Mouse (Mus musculus) frontal cortex, postnatal 14 days (tissue): ENCODE results near the gene Ctdspl.

ENCODE experiments used
- DNase-seq, 2 experiments: peaks; one replicate each; pipeline ENCODE4 v3.0.0; 2022; ENCODE audit warnings: low spot score in 2 of 2

The Ctdspl gene

DNA sequence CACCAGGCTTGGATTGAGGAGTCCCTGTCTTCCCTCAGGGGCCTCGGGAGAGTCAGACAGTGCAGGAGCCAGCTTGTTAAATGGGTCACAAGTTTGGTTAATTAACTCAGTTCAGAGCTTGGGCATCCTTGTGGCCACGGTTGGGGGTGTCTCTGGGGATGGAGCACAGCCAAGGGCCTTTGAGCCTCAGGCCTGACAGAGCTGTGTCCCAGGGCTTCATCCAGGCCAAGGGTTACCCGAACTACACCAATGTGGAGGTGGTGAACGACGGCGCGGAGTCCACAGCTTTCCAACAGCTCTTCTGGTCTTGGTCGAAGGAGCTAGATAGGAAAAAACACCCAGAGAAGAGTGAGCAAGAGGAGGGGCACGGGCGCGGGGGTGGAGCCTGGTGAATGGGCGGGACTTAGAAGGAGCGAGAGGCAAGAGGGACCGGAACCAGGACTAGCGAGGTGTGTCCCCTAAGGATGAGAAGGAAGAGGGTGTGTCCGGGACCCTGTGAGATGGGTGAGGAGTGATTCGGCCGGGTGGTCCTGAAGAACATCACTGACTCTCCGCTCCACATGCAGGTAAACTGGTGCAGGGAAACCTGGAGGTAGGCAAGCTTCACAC, 136.9 kb downstream of the Ctdspl start:
- DNase-seq, result no peak

DNA sequence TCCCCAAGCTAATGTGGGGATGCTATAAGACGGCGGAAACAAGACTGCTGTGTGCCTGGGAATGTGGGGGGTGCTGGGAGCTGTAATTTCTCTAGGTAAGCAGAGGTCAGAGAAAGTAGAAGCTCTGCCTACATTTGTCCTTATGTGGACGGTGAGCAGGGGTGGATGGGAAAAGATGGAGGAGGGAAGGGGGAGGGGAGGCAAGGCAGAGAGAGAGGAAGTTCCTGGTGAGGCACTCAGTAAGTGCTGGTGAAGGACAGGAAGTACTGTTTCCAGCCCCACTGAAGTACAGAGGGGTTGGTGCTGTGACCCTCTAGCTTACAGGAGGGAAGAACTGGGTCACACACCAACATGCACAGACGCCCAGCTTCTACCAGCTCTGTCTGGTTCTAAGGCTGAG, 138.0 kb downstream of the Ctdspl start:
- DNase-seq, result no peak

DNA sequence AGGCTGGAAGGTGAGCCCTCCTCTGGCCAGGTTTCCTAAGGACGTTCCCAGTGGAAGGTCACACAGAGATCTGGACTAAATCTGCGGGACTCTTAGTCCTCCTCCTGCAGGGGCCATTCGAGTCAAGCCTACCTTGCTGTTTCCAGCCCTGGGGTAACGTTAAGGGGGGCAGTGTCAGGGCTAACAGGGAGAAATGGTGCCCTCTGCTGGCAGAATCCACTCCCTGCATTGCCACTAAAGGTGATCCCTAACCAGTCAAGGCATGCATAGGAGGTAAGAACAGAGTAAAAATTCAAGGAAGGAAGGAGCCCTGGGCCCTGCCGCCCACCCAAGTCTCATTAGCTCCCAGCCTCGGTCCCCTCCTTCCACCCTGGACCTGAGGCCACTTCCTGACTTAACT, 141.3 kb downstream of the Ctdspl start:
- DNase-seq, result peak; percentile 68 to 79

DNA sequence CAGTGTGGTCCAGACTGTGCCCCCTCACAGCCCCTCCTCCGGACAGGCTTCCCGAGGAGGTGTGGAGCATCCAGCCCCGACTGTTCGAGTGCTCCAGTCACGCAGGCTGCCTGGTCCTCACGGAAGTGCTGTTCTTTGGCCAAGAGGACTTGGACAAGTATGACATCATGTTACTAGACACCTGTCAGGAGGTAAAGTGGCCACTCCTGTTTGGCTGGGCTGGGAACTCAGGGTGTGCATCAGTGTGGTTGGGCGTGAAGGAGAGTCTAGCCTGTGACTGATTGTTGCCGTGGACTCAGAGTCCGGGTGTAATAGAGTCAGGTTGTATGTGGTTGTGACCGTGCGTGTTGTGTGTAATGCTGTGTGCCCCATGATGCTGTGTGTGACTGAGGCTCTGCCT, 142.0 kb downstream of the Ctdspl start:
- DNase-seq, result no peak

DNA sequence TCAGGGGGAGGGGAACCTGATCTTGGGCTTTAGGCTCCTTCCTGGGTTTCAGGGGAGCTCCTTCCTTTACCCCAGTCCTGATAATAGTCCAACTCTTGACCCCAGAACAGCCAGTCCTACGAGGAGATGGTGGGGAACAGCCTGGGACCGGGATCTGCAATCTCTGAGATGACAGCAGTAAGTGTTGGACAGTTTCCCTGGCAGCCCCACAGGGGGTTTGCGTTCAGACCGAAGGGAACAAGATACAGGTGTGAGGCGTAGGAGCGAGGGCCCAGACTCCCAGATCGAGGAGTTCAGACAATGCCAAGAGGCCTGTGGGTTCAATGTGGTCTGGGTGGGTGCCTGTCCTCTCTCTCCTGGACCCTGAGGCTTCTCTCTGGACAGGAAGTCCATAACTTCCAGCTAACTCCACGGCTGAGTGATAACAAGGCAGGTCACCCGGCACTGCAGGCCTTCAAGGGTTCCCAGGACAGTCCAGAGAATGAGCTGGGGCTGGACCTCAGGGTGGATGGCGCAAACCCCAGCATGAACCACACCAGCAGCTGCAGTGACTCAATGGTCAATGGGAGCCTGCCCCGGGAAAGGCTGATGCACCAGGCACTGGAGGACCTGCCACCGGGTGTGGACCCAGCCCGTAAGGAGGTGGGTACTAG, 144.0 kb downstream of the Ctdspl start:
- DNase-seq, result no peak

DNA sequence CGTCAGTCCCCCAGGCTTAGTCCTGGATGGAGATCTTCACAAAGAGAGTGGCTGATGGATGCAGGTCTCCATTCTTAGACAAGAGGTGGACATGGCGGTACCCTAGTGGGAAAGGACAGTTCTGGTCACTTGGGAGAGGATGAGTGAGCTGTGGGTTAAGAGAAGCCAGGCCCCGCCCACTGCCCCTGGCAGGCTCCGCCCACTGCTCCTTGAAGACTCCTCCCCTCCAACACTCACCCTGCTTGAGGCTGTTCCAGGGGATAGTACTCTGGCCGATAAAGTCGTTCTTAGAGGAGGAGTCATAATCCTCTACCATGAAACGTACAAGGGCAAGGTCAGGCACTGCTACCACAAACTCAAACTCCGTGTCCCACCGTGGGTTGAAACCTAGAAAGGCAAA, 145.5 kb downstream of the Ctdspl start:
- no peak for DNase-seq

DNA sequence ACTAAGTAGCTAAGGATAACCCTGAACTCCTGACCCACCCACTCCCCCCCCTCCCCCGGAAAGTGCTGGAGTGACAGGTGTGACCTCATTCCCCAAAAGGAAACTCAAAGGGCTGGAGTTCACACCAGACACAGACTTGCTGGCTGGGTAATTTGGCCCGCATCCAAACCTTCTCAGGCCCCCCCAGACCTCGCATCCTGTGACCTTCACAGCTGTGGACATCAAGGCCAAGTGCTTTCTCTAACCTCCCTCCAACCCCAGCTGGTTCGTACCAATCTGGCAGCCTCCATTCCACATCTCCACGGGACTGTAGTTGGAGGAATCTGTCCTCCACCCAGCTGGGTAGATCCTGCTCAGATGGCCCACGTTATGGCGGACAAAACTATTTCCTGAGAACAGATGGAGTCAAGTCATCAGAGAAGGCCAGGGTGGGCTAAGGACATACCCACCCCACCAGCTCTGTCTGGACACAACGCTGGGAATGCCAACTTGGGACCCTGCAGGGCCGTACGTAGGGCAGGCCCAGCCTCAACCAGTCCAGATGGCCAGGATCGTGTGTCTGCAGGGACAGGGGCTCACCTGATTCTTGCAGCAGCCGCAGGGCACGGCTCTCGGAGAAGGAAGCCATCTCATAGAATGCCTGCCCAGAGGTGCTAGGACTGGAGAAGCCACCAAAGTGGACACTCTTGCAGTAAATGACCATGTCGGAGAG, 147.1 kb downstream of the Ctdspl start:
- DNase-seq, result no peak

DNA sequence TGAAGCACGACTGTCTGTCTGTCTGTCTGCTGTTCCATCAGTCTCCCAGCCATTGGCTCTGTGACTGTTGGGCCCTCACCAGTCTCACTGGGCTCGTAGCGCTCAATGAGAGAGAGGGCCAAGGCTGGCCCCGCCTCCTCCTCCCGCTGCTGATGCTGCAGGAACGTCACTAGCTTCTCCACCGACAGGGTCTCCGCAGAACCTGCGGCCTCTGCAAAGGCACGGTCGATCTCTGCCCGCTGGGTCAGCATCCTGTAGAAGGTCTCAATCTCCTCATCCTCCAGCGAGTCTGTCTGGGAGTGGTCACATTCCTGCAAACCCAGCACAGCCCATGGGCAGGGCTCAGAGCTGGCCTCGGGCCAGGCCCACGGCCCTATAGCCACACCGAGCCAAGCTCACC, 149.4 kb downstream of the Ctdspl start:
- no peak for DNase-seq

DNA sequence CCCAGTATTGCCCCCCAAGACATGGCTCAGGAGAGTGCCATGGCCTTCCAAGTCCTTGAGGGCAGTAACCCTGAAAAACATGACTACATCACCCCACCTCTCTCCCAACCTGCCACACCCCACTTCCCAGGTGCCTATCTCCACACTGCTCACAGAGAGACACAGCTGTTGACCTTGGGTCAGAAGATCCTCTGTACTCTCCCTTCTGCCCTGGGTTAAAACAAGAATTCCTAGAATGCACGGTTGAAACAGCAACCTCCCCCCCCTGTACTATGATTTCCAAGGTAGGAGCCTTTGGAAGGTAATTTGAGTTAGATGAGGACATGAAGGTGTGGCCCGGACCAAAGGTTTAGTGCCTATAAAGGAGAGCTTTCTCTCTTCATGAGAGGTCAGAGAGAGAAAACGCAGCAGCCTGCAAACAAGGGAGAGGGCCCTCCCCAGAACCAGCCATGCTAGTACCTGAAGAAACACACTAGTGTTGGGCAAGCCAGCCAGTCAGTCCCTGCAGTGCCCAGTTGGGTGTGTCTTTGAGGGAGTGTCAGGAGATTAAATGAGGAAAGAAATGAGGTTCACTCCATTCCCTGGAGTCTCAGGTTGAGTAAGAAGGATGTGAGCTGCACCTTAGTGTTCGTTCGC, 153.9 kb downstream of the Ctdspl start:
- no peak for DNase-seq

DNA sequence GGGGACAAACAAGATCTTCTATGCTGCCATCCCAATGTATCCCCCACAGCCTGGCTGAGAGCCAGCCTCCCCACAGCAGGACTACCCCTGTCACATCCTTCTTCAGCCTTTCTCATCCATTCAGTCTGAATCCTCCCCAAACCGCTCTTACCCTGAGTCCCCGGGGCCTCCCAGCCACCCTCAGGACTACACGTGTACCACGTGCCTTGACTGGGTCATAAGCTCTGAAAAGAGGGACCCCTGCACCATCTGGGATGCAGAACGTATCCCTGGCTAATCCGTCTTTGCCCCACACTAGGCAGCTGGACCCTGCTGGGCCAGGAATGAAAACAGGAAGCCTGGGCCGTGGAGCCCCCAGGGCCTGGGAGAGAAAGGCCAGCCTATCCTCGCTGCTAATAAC, 155.8 kb downstream of the Ctdspl start:
- DNase-seq, result no peak

DNA sequence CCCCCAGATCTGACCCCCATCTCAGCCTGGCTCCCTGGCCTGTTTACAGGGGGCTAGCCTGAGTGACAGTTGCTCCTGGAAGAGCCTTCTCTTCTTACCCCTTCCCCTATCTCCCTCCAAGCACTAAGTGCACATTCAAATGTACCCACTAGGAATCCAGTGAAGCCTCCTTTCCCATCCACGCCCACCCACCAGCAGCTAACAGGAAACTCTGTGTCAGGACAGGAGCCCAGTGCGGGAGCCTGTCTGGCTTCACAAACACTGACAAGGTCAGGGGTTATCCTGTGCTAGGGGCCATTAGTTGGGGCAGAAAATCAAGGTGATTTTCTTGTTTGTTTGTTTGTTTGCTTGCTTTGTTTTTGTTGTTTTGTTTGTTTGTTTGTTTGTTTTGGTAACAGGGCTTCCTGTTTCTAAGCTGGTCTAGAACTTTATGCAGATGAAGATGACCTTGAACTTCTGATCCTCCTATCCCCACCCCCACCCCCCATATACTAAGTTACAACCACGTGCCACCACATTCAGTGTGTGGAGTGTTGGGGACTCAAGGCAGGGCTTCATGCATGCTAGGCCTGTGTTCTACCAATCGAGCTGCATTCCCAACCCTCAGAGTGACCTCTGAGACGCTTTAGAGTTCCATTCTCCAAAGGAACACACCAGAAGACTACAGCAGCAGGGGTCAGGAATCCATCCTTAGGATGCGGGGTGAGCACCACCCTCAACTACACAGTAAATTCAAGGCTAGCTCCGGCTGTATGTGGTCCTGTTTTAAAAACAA, 156.6 kb downstream of the Ctdspl start:
- DNase-seq, result no peak

DNA sequence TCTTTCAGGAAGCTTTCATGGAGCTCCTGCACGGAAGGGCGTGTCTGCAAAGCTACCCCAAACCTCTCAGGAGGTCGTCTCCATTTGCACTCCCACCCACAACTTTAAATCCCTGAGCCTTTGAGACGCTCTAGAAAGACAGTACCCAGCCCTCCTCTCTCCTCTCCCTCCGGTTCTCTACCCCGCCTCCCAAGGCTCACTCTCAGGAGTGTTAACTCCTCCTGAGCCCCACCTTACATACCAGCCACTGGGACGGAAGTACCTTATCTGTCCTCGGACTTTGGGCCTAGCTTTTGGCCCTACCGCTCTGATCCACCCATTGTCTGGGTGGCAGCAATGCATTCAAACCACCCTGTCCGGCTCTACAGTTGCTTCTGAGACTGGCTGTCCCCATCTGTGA, 157.7 kb downstream of the Ctdspl start:
- no peak for DNase-seq

DNA sequence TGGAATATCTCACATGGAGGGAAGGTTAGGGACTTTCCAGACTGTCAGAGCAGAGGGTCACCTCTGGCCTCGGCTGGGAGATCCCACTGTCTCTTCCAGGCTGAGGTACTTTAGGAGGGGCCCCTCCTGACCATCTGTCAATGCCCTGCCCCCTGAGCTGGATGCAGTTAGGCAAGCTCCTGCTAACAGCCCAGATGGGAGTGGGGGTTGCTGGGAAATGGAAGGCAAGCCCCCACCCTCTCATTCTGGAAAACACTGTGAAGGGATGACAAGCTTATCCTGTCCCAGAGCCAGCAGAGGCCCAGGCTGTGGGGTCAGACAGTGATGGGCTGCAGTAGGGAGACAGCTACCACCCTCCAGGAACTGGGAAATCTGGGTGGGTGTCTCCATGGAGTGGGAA, 160.2 kb downstream of the Ctdspl start:
- no peak for DNase-seq

DNA sequence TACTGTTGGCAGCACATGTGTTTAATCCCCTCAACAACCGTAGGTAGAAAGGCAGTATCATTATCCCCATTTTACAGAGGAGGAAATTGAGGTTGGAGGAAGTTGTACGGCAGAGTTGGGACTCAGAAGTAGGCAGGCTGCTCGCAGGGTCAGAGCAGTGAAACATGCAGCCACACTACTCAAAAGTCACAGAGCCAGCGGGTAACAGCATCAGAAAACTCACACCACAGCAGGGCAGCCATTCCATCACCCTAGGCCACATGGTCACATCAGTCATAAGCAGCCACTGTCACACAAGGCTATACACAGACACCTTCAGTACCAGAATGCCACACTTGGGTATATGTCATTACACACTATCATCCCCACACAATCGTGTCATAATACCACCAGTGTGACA, 161.1 kb downstream of the Ctdspl start:
- DNase-seq, result no peak

DNA sequence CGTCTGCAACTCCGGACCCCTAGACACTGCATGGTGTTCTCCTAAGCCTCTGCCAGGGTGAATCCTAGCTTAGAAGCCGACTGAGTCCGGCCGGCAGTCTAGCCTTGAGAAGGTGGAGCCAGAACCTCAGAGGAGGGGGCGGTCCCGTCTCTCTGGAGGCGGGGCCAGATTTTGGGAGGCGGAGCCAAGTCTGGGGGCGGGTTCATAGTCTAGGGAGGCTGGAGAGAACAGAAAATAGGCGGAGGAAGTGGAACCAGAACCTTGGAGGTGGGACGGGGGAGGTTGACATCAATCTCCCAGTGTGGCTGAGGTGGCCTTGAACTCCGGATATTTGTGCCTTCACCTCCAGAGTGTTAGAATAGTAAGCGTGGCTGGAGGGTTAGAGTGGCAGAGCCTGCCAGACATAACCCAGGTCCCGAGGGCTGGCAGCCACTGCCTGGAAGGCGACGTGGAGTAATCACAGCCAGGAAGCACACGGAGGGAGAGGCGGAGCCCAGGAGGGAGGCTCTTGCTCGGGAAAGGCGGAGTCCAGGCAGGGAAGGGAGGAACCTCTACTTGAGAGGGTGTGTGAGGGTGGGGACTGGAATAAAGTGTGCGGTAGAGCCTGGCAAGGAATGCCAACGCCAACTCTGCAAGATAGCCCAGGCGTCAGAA, 162.0 kb downstream of the Ctdspl start:
- DNase-seq, result peak; percentile 64 to 72

DNA sequence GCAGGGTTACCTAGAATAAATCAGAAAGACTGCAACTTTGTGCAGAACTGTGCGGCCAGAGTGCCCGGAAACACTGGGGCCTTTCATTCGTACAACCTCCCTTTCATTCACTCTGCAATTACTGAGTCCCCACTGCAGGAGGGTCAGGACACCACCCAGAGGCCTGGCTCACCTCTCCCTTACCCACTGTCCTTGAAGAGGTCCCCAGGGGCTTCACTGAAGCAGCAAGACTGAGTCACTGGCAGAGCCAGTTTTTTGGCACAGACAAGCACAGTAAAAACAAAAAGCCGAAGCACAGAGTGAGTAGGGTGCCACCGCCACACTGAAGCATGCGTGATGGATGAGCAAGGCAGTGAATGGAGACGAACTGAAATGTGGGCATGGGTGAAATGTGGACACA, 163.2 kb downstream of the Ctdspl start:
- DNase-seq, result no peak

DNA sequence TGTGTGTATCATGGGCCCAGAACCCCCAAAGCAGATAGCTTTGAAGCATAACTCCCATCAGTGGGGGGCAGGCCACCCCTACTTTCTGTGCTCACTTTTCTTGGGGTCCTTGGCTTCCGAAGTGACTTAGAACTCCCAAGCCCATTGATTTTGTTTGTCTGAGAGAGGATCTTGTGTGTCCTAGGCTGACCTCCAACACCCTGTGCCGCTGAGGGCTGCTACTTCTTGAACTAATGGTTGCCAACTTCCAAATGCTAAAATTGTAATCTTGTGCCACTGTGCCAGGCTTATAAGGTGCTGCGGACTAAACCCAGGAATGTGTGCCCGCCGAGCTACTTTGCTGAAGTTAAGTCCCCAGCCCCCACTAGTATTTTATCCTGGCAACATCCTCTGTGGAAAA, 164.2 kb downstream of the Ctdspl start:
- DNase-seq, result no peak

DNA sequence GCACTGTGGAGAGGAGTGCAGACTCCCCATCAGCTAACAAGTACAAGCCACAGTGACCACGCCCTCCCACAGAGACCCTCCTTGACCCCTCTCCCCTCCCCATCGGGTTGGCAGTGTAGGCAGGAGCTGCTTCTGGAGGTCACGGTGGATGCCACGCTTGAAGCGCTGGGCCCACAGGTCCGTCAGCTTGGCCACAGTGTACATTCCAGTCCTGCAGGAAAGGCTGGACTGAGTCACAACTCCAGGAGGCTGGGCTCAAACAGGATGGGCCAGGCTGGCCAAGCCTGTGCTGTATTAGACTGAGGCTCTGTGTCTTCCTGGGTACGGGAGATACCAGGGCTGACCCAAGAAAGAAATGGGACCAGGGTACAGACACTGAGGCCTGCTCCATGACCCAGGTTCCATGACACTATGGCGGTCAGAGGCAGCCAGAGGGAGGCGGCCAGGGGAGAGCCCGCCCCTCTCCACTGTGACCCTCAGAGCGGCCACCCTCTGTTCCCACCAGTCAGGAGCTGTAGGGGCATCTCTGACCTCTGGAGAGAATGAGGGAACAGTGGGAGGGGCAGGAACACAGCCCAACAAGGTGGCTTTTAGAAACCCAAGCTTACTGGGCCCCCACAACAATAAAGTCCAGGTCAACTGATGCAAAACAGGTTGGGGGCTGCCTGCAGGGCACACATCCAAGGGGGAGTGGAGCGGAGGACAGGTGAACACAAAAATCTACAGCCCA, 165.5 kb downstream of the Ctdspl start:
- no peak for DNase-seq

DNA sequence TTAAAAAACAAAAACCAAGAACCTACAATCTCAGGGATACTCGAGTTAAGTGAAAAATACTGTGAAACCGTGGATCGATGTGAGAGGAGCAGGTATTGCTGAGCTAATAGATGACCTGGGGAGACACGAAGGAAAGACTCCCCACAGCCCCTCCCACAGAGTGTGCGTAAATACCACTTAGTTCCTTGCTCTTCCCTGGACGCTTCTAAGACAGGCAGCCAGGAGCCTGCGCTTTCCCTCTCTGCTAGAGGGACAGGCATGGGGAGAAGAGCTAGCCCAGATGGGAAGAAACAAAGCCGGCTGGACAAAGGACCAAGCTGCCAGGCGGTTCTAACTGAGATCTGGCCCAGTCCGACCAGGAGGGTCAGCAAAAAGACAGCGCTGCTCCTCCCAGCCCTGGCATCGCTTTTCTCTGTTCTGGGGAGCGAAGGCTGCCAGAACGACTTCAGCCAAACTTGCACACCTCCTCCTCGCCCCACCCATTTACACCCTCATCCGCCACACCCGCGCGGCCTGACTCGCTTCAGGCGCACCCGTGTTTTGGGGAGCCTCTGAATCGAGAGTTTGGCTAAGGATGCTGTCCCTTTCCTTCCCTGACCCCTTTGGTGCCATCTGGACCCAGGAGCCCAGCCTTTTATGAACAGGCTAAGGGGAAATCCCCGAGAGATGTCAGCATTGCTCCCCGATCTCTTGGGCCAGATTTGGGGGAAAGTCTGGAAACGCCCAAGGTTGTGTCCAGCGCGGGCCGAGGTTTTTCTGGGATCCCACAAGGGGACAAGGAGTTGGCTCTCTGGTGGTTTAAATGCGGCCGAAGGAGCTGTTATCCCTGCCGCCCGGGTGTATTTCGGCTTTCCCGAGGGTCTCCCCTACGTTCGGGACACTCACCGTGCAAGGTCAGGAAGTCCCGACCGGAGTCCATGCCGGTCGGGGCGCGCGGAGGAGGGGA, 166.5 kb downstream of the Ctdspl start:
- DNase-seq, result no peak
